ENCODE assay signal across 8 mouse cellular contexts in genomic region chr14:8346255-8346997, GRCm38 (mm10). TPM values are rescaled to one million over a fixed set of nuclear protein-coding genes. Genes with fewer than 3 reads are reported as not detected.
DNase-seq lines count a peak whose midpoint lies in the region; TF ChIP-seq lines count a peak whose summit lies in the region.

No protein-coding gene starts in this region.

- H3K9me3 ChIP-seq in midbrain, embryonic 10.5 days (replicated peaks) = no peaks in the 10 kb centered on the region

- TF ChIP-seq CTCF in left cerebral cortex, adult 2 months (IDR thresholded peaks at IDR 0.05) = peak; percentile 94

- H3K4me3 ChIP-seq in left cerebral cortex, adult 2 months = no peak overlapping the region
- no peak overlapping the region for H3K4me3 ChIP-seq in midbrain, embryonic 10.5 days

- no peak overlapping the region for H3K27ac ChIP-seq in left cerebral cortex, adult 2 months
- H3K27ac ChIP-seq in midbrain, embryonic 10.5 days (replicated peaks) = no peak overlapping the region

- H3K4me1 ChIP-seq in midbrain, embryonic 10.5 days = no peaks in the 10 kb centered on the region

- no peaks in the 10 kb centered on the region for H3K27me3 ChIP-seq in midbrain, embryonic 10.5 days (ENCODE audit: low read depth, poor library complexity, severe bottlenecking)

- peak; percentile 86 for DNase-seq in adipocyte (ENCODE audit: low spot score)
- peak; percentile 85 to 94 for DNase-seq in cerebellum, postnatal 4 days (ENCODE audit: low spot score in 2 of 2)
- DNase-seq in gastrocnemius, adult 8-10 months (ENCODE audit: low spot score in 2 of 2) = peak; percentile 70
- peak; percentile 84 for DNase-seq in induced T-regulatory cell, adult 2 months (ENCODE audit: low read depth)
- peak; percentile 77 to 87 for DNase-seq in left cerebral cortex, adult 2 months (ENCODE audit: extremely low spot score in 1 of 2, low spot score in 2 of 2)
- peak; percentile 87 for DNase-seq in midbrain, embryonic 10.5 days (ENCODE audit: low spot score)
- DNase-seq in right cerebral cortex, postnatal 4 days = peak; percentile 95
- DNase-seq in yolk sac, embryonic 10.5 days (ENCODE audit: low spot score) = peak; percentile 81

- intact Hi-C loops in left cerebral cortex, adult 2 months (cut with DNase I) = loop anchor here (1.0 to 5.0 kb wide), 7 partner anchors 40 to 379 kb away; partner anchors contain the start of gene Kctd6

- WGBS in midbrain, embryonic 10.5 days = 26% methylated on average over 7 of the region's 7 CpGs

- H3K36me3 ChIP-seq in midbrain, embryonic 10.5 days = no peaks in the 10 kb centered on the region

RNA-seq across cellular contexts. Expression of gene Fam107a, which starts 28.6 kb away (rescaled TPM):
- total RNA-seq in gastrocnemius, adult 8-10 months (2022) = 1 to 10 TPM; 1.3 to 2.8 (median 2.4) TPM
- total RNA-seq in left cerebral cortex, adult 2 months (2021) = 100 to 1,000 TPM; 321 to 343 TPM
- 0.14 and 0.34 TPM in 2 replicates for polyA plus RNA-seq in midbrain, embryonic 10.5 days (2016; fragmentation: Nextera tagmentation; extraction: Ambion mirVana)

RNA-seq across cellular contexts. Expression of gene Oit1, which starts 32.1 kb away (rescaled TPM):
- total RNA-seq in gastrocnemius, adult 8-10 months (2022) = not detected
- not detected for total RNA-seq in left cerebral cortex, adult 2 months (2021)
- 0.09 TPM in 1 of 2 replicates, not detected in the other for polyA plus RNA-seq in midbrain, embryonic 10.5 days (2016; fragmentation: Nextera tagmentation; extraction: Ambion mirVana)

Comparison
In these comparisons a context has a peak if more than half of its experiments do, and no peak if none do; other contexts are left out.
1. RNA of gene Fam107a, which starts 28.6 kb away (total RNA-seq): 321 to 343 TPM in left cerebral cortex, adult 2 months; 1.3 to 2.8 TPM in gastrocnemius, adult 8-10 months; every median in the first group is over 10 times any median in the second.
2. Peak in every context shown above with its lines, with median percentiles within 50 percentile points of each other: DNase-seq.